Mouse (Mus musculus): Measurements from ENCODE around the gene Tas2r121.
"Not testable (repeated sequence)": the region's sequence is repeated elsewhere in the genome, so short reads cannot be mapped to it uniquely, and the experiment has no call there.

Gene Tas2r121

DNA sequence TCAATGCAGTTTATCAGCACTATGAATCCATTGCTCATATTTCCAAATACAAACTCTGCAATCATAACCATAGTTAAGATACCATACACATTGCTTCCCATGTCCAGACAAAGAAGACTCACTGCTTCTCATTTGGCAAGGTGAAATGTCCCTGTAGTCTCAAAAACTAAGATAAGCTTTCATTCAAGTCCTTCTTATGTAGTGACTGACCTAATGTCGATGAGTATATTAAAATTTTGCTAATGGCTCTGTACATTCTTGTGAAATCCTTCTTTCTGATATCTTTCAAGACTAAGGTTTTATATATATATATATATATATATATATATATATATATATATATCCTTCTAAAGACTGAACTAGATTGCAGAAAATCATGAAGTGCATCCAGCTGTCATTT, at the start of gene Tas2r121:
TSS of gene Tas2r121 (minus strand) at position 101 of the 400 bp plus-strand sequence.
- DNase-seq (ENCODE audit: low spot score) = no peak

DNA sequence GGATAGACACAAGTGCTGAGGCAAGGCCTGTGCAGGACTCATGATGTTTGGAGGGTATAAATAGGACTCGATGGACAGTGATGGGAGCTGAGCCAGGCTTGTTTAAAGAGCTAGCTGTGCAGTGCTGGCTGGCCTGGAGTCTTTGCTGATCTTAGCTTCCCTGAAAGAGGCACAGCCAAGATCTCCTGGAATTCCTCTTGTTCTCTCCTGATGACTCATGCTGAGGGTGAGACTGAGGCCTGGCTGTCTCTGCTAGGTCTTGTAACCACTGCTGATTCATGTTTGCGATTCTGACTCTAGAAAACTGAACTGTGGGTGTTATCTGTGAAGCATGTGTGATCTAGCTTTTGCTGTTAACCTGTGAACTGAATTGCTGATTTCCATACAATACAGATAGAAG, 49.4 kb upstream of the Tas2r121 start:
- DNase-seq (ENCODE audit: low spot score) = no peak

DNA sequence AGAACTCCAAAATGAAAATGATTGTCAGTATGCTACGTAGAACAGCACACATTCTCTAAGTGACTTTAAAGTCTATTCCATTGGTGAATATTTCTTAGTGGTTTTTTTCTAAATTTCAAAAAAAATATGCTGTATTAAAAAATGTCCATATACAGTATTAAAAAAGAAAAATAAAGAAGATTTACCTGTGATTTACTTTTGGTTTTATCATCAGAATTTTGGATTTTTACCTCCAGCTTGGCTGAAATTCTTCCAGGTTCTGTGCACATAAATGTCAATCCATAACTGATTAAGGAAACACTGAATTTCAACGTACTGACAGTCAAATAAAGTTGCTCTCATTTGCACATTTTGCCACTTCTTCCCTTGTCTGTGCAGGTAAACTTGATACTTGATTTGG, 37.1 kb upstream of the Tas2r121 start, which contains the start of gene Tas2r115:
TSS of gene Tas2r115 (minus strand) at position 101 of the 400 bp plus-strand sequence.
- DNase-seq (ENCODE audit: low spot score) = no peak

DNA sequence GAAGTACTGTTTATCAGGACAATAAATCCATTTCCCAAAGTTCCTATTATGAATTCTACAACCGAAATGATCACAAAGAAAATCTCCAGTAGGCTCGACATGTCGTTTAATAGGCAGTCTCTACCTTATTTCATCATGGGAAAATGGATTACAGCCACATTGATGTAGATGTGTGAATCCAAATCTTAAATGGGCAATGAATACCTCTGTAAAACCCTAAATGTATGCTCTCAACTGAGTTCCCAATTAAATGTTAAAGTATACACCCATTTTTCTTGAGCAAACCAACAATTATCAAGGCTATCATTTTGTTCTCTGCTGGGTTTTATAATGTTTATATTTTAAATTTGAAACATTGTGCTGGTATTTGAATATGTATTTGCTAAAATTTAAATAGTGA, 11.0 kb upstream of the Tas2r121 start, which contains the start of gene Tas2r122:
TSS of gene Tas2r122 (minus strand) at position 101 of the 400 bp plus-strand sequence.
- DNase-seq (ENCODE audit: low spot score) = no peak

DNA sequence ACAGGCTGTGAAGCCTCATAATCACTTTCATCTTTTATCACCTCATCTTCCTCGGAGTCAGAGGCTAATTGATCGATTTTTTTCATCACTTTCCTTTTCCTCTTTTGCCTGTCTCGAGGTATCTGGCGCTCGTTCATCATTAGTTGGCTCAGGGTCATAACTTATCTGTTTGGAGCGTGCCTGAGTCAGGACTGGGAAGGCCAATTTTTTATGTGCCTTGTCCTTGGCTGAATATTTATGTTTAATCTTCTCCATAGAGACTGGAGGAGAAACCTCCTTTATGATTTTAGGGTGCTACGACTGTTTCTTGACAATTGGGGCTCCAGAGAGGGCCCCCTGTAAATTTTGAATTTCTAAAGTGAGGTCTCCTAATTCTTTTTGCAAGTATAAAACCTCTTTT, 9.2 kb downstream of the Tas2r121 start:
- DNase-seq (ENCODE audit: low spot score) = not testable (repeated sequence)

DNA sequence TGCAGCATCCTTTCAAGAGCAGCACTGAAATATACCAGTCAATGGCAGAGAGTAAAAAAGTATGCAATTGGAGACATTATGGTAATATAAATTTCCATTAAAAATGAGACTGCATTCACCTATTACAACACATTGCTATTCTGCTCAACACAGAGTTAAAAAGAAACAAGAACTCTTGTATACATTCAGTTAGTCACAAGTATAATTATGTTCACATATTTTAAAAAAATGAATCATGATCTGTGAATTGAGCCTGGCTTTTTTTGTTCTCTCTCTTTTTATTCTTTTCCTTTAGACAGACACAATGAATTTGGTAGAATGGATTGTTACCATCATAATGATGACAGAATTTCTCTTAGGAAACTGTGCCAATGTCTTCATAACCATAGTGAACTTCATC, 44.2 kb downstream of the Tas2r121 start, which contains the start of gene Tas2r120:
TSS of gene Tas2r120 (plus strand) at position 301 of the 400 bp plus-strand sequence.
- no peak for DNase-seq (ENCODE audit: low spot score)

DNA sequence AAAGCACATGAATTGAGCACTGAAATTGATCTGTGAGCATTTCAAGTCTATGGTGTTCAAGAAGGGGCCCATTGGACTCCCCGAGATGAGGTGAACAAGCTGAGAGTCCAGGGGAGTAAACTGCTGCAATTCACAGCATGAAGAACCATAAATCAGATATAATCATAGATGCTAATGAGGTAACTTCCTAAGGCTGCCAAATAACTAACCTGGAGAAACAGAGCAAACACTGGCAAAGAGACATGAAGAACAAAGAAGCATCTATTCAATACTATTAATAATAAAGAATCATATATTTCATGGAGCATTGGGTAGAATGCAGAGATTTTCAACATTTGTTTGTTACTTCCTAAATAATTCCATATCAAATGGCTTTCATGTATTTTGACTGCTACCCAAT, 49.4 kb downstream of the Tas2r121 start, which contains the start of gene A630073D07Rik:
TSS of gene A630073D07Rik (minus strand) at position 101 of the 400 bp plus-strand sequence.
- no peak for DNase-seq (ENCODE audit: low spot score)
